Mouse (Mus musculus) lung, postnatal 0 days (tissue): Measurements from ENCODE around the gene Dagla. TPM values are rescaled to one million over a fixed set of nuclear protein-coding genes. Genes with fewer than 3 reads are reported as not detected.
A peak's percentile ranks its signal among the peaks of the same experiment; 100 is the strongest.

Source experiments
- ATAC-seq: fragments of 200-750 bp; cut with Nextera tagmentation; 2 replicates; pipeline ENCODE4 v1.8.0; 2017; ENCODE audit warnings: moderate library complexity
- DNase-seq: peaks from one replicate; pipeline ENCODE4 v3.0.0-alpha.2; 2016; ENCODE audit warnings: low spot score
- H3K27ac ChIP-seq: fragments of 300-500 bp; sonication (generic); 2 replicates; pipeline ENCODE4 v1.5.1; 2014; ENCODE audit warnings: antibody characterized with exemption, mild to moderate bottlenecking, low read length, mixed read lengths
- H3K27me3 ChIP-seq: fragments of 300-500 bp; sonication (generic); replicated peaks from 2 replicates; pipeline ENCODE4 v1.6.1; 2014; ENCODE audit warnings: low read length, mixed read lengths; ENCODE audit not compliant: insufficient read depth
- H3K36me3 ChIP-seq: fragments of 300-500 bp; sonication (generic); 2 replicates; pipeline ENCODE4 v1.6.1; 2014; ENCODE audit warnings: low read length, mixed read lengths; ENCODE audit not compliant: insufficient read depth
- H3K4me1 ChIP-seq: fragments of 300-500 bp; sonication (generic); 2 replicates; pipeline ENCODE4 v1.6.1; 2014; ENCODE audit warnings: antibody characterized with exemption, low read depth, low read length, mixed read lengths; ENCODE audit not compliant: insufficient read depth
- H3K4me2 ChIP-seq: fragments of 300-500 bp; sonication (generic); replicated peaks from 2 replicates; pipeline ENCODE4 v1.6.1; 2014; ENCODE audit warnings: low read depth, mild to moderate bottlenecking, low read length, moderate library complexity, mixed read lengths
- H3K4me3 ChIP-seq: fragments of 300-500 bp; sonication (generic); 2 replicates; pipeline ENCODE4 v1.5.1; 2014; ENCODE audit warnings: low read depth, low read length
- H3K9ac ChIP-seq: fragments of 300-500 bp; sonication (generic); replicated peaks from 2 replicates; pipeline ENCODE4 v1.6.1; 2014; ENCODE audit warnings: low read depth, mild to moderate bottlenecking
- H3K9me3 ChIP-seq: fragments of 300-500 bp; sonication (generic); 2 replicates; pipeline ENCODE4 v1.6.1; 2016; ENCODE audit warnings: low read length, mixed read lengths
- CTCF ChIP-seq: IDR thresholded peaks from 2 replicates; pipeline ENCODE4 v1.5.1; 2016; ENCODE audit warnings: antibody characterized with exemption, mild to moderate bottlenecking
- EP300 ChIP-seq: IDR thresholded peaks from 2 replicates; pipeline ENCODE4 v1.6.1; 2016; ENCODE audit warnings: antibody characterized with exemption, mild to moderate bottlenecking, control low read depth
- WGBS: fragments of 180-500 bp; shearing (Covaris S2); extraction: QIAGEN DNeasy Blood & Tissue Kit; methylation state at CpG from one replicate; pipeline ENCODE4 v1.1.7; 2014; 5-methylcytosine and 5-hydroxymethylcytosine counted together
- polyA plus RNA-seq: library from polyadenylated mRNA; unstranded; fragments of >200 nt; fragmentation: Nextera tagmentation; extraction: Ambion mirVana; gene quantifications from 2 replicates; pipeline ENCODE4 v1.2.1, GENCODE M21; 2015

The Dagla gene
- polyA plus RNA-seq, 1 experiment from 2014 or later: 1.2 TPM

DNA sequence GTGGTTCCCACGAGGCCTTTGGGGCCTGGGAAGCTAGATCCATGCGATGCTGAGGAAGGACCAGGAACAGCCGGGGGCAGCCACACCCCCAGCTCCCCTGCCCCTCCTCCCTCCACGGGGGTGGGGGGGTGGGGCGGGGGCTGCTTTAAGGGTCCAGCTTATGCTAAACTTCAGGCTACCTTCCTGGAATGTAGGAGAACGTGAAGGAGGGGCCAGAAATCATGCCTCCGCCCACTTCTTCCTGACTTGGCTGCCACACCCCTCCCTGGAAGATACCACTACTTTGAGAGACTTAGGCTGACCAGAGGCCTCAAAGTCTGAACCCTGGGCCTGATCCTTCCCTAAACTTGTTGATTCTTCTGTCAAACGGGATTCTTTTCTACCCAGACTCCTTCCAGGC, 82.0 kb downstream of the Dagla start:
- no peaks in the 10 kb centered on the region for H3K36me3 ChIP-seq
- no peak overlapping the region for H3K4me2 ChIP-seq
- H3K9ac ChIP-seq: no peak overlapping the region
- H3K27ac ChIP-seq: no peak overlapping the region
- H3K4me3 ChIP-seq: no peak overlapping the region
- TF ChIP-seq EP300: no peak
- TF ChIP-seq CTCF: no peak
- 29% methylated on average over 6 of the region's 8 CpGs for WGBS
- no peaks in the 10 kb centered on the region for H3K9me3 ChIP-seq
- ATAC-seq (no peak), DNase-seq (peak; percentile 55)
- peaks cover 5% of the 10 kb centered on the region; the same call in 1 of the 2 replicates for H3K4me1 ChIP-seq
- H3K27me3 ChIP-seq: no peaks in the 10 kb centered on the region

DNA sequence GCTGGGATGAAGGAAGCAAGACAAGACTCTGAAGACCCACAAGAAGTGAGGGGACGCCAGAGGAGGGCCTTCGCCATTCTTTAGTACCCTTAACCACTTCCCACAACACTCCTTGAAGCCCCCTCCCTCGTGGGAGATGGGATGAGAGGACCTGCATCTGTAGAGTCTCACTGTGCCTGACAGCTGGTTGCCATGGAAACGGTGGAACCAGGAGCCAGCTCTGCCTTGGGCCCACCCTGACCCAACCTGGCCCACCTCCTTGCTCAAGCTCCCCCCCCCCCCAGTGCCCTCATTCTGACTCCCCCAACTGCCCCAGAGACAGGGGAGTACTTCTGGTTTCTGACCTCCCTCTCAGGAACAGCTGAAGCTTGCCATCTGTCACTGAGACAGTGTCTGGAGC, 83.1 kb downstream of the Dagla start:
- ATAC-seq (no peak), DNase-seq (no peak)
- H3K9me3 ChIP-seq: no peaks in the 10 kb centered on the region
- H3K27me3 ChIP-seq: no peaks in the 10 kb centered on the region
- peaks cover 5% of the 10 kb centered on the region; the same call in 1 of the 2 replicates for H3K4me1 ChIP-seq
- no peak overlapping the region for H3K9ac ChIP-seq
- H3K4me3 ChIP-seq: no peak overlapping the region
- TF ChIP-seq CTCF: no peak
- no peak for TF ChIP-seq EP300
- no peaks in the 10 kb centered on the region for H3K36me3 ChIP-seq
- H3K4me2 ChIP-seq: no peak overlapping the region
- H3K27ac ChIP-seq: no peak overlapping the region
- WGBS: 35% methylated on average over 4 of the region's 4 CpGs

DNA sequence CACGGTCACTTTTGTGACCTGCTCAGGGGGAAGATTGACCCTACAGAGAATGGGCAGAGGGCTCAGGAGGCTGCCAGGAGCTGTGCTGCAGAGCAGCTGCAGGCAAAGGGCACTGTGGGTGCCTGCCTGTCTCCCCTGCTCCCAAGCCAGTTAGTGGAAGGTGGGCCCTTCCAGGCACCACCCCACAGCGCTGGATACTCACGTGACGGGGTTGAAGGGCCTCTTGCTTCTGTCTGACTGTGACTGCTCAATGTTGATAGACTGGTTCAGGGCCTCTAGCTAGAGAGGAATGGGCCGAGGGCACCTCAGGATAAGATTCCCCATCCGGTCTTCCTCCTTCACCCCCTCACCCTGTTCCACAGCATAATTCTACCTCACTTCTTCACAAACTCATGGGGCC, 85.1 kb downstream of the Dagla start:
- H3K4me2 ChIP-seq: no peak overlapping the region
- H3K27ac ChIP-seq: 0 out of 2 replicates have a peak overlapping the region, but pooled peaks have one; percentile 6
- ATAC-seq (peak; percentile 79), DNase-seq (peak; percentile 65)
- no peaks in the 10 kb centered on the region for H3K27me3 ChIP-seq
- no peak overlapping the region for H3K9ac ChIP-seq
- 39% methylated on average over 4 of the region's 6 CpGs for WGBS
- H3K4me3 ChIP-seq: no peak overlapping the region
- TF ChIP-seq CTCF (no peak), EP300 (no peak)
- H3K36me3 ChIP-seq: no peaks in the 10 kb centered on the region
- H3K9me3 ChIP-seq: no peaks in the 10 kb centered on the region
- peaks cover under 1% of the 10 kb centered on the region; the same call in 1 of the 2 replicates for H3K4me1 ChIP-seq

DNA sequence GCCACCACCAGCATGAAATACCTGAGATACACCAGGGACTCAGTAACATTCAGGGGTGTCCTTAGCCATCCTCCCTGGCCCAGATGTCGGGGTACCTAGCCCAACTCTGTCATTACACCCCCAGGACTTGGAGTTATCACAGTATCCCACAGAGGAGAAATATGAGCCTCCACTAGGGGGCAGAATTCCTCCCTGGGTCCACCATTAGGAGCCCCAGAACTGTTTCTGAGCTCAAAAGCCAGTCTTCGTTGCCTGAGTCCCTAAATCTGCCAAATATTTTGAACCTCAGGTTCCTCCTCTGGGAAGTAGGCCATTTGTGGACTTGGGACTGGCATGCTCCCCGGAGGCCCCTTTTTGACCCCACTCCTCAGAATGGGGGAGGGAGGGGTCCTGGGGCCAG, 85.6 kb downstream of the Dagla start:
- no peaks in the 10 kb centered on the region for H3K4me1 ChIP-seq
- H3K36me3 ChIP-seq: no peaks in the 10 kb centered on the region
- DNase-seq (peak; percentile 73), ATAC-seq (peak; percentile 73)
- no peaks in the 10 kb centered on the region for H3K9me3 ChIP-seq
- no peak overlapping the region for H3K4me2 ChIP-seq
- H3K9ac ChIP-seq: no peak overlapping the region
- H3K27me3 ChIP-seq: no peaks in the 10 kb centered on the region
- 0 out of 2 replicates have a peak overlapping the region, but pooled peaks have one; percentile 6 for H3K27ac ChIP-seq
- TF ChIP-seq EP300 (no peak), CTCF (peak; percentile 80)
- 44% methylated on average over 3 of the region's 3 CpGs for WGBS
- no peak overlapping the region for H3K4me3 ChIP-seq

DNA sequence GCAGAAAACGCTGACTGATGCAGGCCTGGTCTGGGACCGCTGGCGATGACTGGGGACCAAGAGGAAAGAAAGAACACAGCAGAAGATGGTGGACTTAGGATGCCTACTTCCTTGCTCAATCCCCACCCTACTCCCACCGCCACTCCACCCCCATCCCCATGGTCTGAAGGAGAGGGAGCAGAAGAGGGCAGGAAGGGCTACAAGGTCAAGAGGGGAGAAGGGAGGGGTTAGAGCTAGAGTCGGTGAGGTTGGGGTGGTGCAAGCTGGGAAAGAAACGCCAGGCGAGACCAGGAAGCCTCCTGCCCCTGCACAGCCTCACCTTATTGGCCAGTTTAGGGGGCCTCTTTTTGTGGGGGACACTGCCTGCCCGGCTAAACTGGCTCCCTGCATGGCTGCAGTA, 88.6 kb downstream of the Dagla start:
- no peak overlapping the region for H3K4me2 ChIP-seq
- WGBS: 63% methylated on average over 7 of the region's 8 CpGs
- ATAC-seq (no peak), DNase-seq (no peak)
- no peaks in the 10 kb centered on the region for H3K9me3 ChIP-seq
- no peaks in the 10 kb centered on the region for H3K27me3 ChIP-seq
- peaks cover 13% of the 10 kb centered on the region; the same call in 1 of the 2 replicates for H3K36me3 ChIP-seq
- no peak overlapping the region for H3K27ac ChIP-seq
- no peak overlapping the region for H3K4me3 ChIP-seq
- no peaks in the 10 kb centered on the region for H3K4me1 ChIP-seq
- H3K9ac ChIP-seq: no peak overlapping the region
- no peak for TF ChIP-seq CTCF
- no peak for TF ChIP-seq EP300

DNA sequence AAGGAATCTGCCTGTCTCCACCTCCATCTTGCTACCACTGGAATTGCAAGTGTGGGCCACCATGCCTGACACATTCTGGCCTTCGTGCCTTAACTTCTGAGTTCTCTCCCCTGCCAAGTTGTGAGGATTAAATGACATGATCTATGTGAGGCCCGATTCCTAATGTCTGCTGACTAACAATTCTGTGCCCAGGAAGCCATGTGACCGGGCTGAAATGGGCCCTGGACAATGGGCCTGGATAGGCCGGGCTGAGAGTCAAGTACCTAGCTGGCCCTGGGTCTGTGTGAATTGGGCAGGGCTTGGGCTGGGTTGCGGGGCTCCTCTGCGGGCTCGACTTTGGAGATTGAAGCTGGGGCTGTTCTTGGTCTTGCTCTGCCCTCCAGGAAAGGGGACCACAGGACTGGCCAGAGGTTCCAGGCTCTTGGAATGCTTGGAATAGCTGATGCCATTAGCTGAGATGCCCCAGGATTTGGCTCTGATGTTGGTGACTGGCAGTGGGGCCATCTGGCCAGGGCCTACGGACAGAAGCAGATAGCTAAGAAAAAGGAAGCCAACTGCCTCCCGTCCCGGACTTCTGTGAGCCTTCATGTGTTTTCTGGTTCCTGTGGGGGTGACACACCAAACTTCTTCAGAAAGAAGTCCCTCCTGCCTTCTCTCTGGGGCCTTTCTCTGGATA, 90.7 kb downstream of the Dagla start:
- peaks cover 28% of the 10 kb centered on the region for H3K36me3 ChIP-seq
- no peak overlapping the region for H3K9ac ChIP-seq
- no peaks in the 10 kb centered on the region for H3K4me1 ChIP-seq
- no peak for ATAC-seq
- 80% methylated on average over 10 of the region's 10 CpGs for WGBS
- H3K9me3 ChIP-seq: no peaks in the 10 kb centered on the region
- no peak overlapping the region for H3K27ac ChIP-seq
- H3K4me2 ChIP-seq: no peak overlapping the region
- DNase-seq: no peak
- no peak overlapping the region for H3K4me3 ChIP-seq
- H3K27me3 ChIP-seq: no peaks in the 10 kb centered on the region
- TF ChIP-seq EP300: no peak
- TF ChIP-seq CTCF: no peak
